Mouse (Mus musculus): Measurements from ENCODE around the gene Foxk2.
"Not testable (repeated sequence)": the region's sequence is repeated elsewhere in the genome, so short reads cannot be mapped to it uniquely, and the experiment has no call there.

Gene Foxk2

GRCm38 (mm10) chr11:121348166-121348565, 88.4 kb downstream of the Foxk2 start:
- in situ Hi-C loops (cut with MboI; ENCODE audit: low pct_unique_long_range_greater_than_20kb in 1 of 2, low sequenced_read_pairs in 2 of 2, unreplicated experiment in 1 of 2) = no loop called here

GRCm38 (mm10) chr11:121348727-121349126, 88.9 kb downstream of the Foxk2 start:
- in situ Hi-C loops (cut with MboI; ENCODE audit: low pct_unique_long_range_greater_than_20kb in 1 of 2, low sequenced_read_pairs in 2 of 2, unreplicated experiment in 1 of 2) = not testable (repeated sequence)

- in situ Hi-C loops (cut with MboI; ENCODE audit: low pct_unique_long_range_greater_than_20kb in 1 of 2, low sequenced_read_pairs in 2 of 2, unreplicated experiment in 1 of 2) = no loop called here
Observed at GRCm38 (mm10) chr11:121353326-121354090, 93.7 kb downstream of the Foxk2 start.

GRCm38 (mm10) chr11:121354091-121354707, 94.4 kb downstream of the Foxk2 start, which contains the start of gene Wdr45b:
Wdr45b (minus strand) TSS chr11:121354445.
- in situ Hi-C loops (cut with MboI; ENCODE audit: low pct_unique_long_range_greater_than_20kb in 1 of 2, low sequenced_read_pairs in 2 of 2, unreplicated experiment in 1 of 2) = no loop called here

Measured in mouse embryonic stem cell (cell line).